ENCODE assay signal across 11 mouse cellular contexts in the genomic region with DNA sequence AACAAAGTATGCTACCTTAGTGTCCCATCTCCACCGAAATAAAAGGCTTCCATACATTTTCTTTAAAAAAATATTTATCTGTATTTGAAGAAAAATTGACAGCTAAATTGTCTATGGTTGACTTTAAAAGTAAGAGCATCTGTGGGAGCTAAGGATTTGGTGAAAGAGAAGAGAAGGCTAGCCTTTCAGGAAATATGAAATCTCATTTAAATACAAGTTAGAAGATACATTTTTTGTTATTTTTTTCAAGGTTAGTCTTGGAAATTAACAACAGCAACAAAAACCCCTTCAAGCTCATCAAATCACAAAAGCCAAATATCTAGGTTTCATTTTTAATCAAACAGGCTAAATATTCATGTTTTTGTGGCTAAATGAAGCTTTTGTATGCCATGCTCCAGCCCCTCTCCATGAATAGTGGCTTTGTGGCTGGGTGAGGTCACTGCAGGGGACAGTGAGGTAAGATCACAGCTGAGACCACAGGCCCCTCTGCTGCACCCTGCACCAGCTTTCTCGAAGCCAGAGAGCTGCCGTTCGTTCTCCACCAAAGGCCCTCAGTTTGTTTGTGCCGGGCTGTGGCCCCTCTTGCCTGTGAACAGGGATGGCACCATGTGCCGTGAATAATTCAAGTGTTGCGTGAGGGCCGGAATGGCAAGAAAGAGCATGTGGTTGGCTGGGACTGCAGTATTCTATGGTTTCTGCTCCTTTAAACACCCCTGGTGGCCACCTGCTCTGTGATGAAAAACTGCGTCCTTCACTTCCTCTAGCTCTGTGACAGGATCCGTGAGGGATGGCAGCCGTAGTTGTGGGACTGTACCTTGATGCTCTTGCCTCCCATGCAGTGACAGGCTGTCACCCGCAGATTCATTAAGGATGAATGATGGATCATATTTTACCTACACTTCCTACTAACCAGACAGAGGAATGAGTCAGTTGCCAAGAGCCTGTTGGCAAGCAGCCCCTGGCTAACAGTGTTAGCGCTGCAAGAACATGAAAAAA.
A peak's percentile ranks its signal among the peaks of the same experiment; 100 is the strongest.
DNase-seq lines count a peak whose midpoint lies in the region; ATAC-seq and TF ChIP-seq lines count a peak whose summit lies in the region.
"Had no signal": no experiment of that assay in that cellular context is flagged by ENCODE, and none has a peak within 500 bp of the region (broad histone marks: within the 10 kb centered on the region; RNA-seq: fewer than 3 reads in every experiment).

No protein-coding gene starts in this region.

- peak; percentile 43 for DNase-seq in left cerebral cortex, adult 11 months (ENCODE audit: low spot score)
- no peak for DNase-seq in left cerebral cortex, postnatal 36 days (ENCODE audit: low spot score in 2 of 2)
- DNase-seq in cerebellum, postnatal 10 days, result peak; percentile 63 to 72
- peak in 1 of 2 experiments; percentile 29 for DNase-seq in layer of hippocampus, adult 2 months (ENCODE audit: low spot score in 2 of 2)
- peak; percentile 28 for DNase-seq in midbrain, postnatal 0 days (ENCODE audit: low spot score)
- no peak for DNase-seq in lung, postnatal 0 days (ENCODE audit: low spot score)
- DNase-seq in kidney, adult 9 months, result no peak
- DNase-seq: kidney, postnatal 14 days; lung, postnatal 10 days; thymus, postnatal 14 days had no signal

- ATAC-seq in midbrain, postnatal 0 days (ENCODE audit: low FRiP score), result no peak
- no peak for ATAC-seq in lung, postnatal 0 days
- no peak for ATAC-seq in intestine, embryonic 16.5 days

- peaks cover 6% of the 10 kb centered on the region; the same call in 1 of the 2 replicates for H3K4me1 ChIP-seq in midbrain, postnatal 0 days (ENCODE audit: insufficient read depth, low read length)
- H3K4me1 ChIP-seq in lung, postnatal 0 days (ENCODE audit: insufficient read depth, low read depth, low read length), result no peaks in the 10 kb centered on the region
- no peaks in the 10 kb centered on the region for H3K4me1 ChIP-seq in intestine, embryonic 16.5 days (ENCODE audit: control insufficient read depth, insufficient read depth, low read length)

- H3K4me2 ChIP-seq in midbrain, postnatal 0 days (ENCODE audit: low read depth, low read length, poor library complexity, severe bottlenecking), result no peak overlapping the region
- no peak overlapping the region for H3K4me2 ChIP-seq in lung, postnatal 0 days (replicated peaks; ENCODE audit: low read depth, low read length)
- H3K4me2 ChIP-seq in intestine, embryonic 16.5 days (ENCODE audit: low read depth, low read length), result no peak overlapping the region

- H3K36me3 ChIP-seq in midbrain, postnatal 0 days (ENCODE audit: insufficient read depth, low read length), result no peaks in the 10 kb centered on the region
- no peaks in the 10 kb centered on the region for H3K36me3 ChIP-seq in lung, postnatal 0 days (ENCODE audit: insufficient read depth, low read length)
- no peaks in the 10 kb centered on the region for H3K36me3 ChIP-seq in intestine, embryonic 16.5 days (ENCODE audit: control insufficient read depth, insufficient read depth, low read length)

- H3K4me3 ChIP-seq in layer of hippocampus, adult 2 months, result no peak overlapping the region
- no peak overlapping the region for H3K4me3 ChIP-seq in midbrain, postnatal 0 days (ENCODE audit: low read depth, low read length)
- no peak overlapping the region for H3K4me3 ChIP-seq in lung, postnatal 0 days (ENCODE audit: low read depth, low read length)
- no peak overlapping the region for H3K4me3 ChIP-seq in intestine, embryonic 16.5 days (ENCODE audit: low read length)

- no peaks in the 10 kb centered on the region for H3K27me3 ChIP-seq in midbrain, postnatal 0 days (ENCODE audit: insufficient read depth, low read length)
- no peaks in the 10 kb centered on the region for H3K27me3 ChIP-seq in lung, postnatal 0 days (replicated peaks; ENCODE audit: insufficient read depth, low read length)
- no peaks in the 10 kb centered on the region for H3K27me3 ChIP-seq in intestine, embryonic 16.5 days (replicated peaks; ENCODE audit: control insufficient read depth, insufficient read depth, low read length)

- no peak overlapping the region for H3K9ac ChIP-seq in midbrain, postnatal 0 days (replicated peaks; ENCODE audit: low read length, poor library complexity, severe bottlenecking)
- H3K9ac ChIP-seq in lung, postnatal 0 days (replicated peaks; ENCODE audit: low read depth), result no peak overlapping the region
- no peak overlapping the region for H3K9ac ChIP-seq in intestine, embryonic 16.5 days (ENCODE audit: low read depth, low read length)

- H3K27ac ChIP-seq in layer of hippocampus, adult 2 months, result peak overlapping the region; percentile 72
- 0 out of 2 replicates have a peak overlapping the region, but pooled peaks have one; percentile 12 for H3K27ac ChIP-seq in midbrain, postnatal 0 days (ENCODE audit: low read depth, low read length)
- no peak overlapping the region for H3K27ac ChIP-seq in lung, postnatal 0 days (ENCODE audit: low read length)
- H3K27ac ChIP-seq in intestine, embryonic 16.5 days (ENCODE audit: low read length), result no peak overlapping the region

- H3K9me3 ChIP-seq in midbrain, postnatal 0 days (ENCODE audit: low read length), result no peaks in the 10 kb centered on the region
- no peaks in the 10 kb centered on the region for H3K9me3 ChIP-seq in lung, postnatal 0 days (ENCODE audit: low read length)
- no peaks in the 10 kb centered on the region for H3K9me3 ChIP-seq in intestine, embryonic 16.5 days (ENCODE audit: control insufficient read depth, low read length)

- 69% methylated on average over 13 of the region's 13 CpGs for WGBS in midbrain, postnatal 0 days
- 67% methylated on average over 13 of the region's 13 CpGs for WGBS in lung, postnatal 0 days
- 67% methylated on average over 13 of the region's 13 CpGs for WGBS in intestine, embryonic 16.5 days

- peak; percentile 18 for TF ChIP-seq CTCF in layer of hippocampus, adult 2 months (conservative IDR thresholded peaks at IDR 0.05)
- TF ChIP-seq CTCF in midbrain, postnatal 0 days (IDR thresholded peaks at IDR 0.05), result peak; percentile 15; the same call in 1 of the 2 replicates
- TF ChIP-seq CTCF in lung, postnatal 0 days (IDR thresholded peaks at IDR 0.05), result no peak

- no peak for TF ChIP-seq EP300 in lung, postnatal 0 days (IDR thresholded peaks at IDR 0.05)

- intact Hi-C loops in left cerebral cortex, postnatal 36 days (cut with DNase I), result no loop called here

Comparison
In these comparisons a context has a peak if more than half of its experiments do, and no peak if none do; other contexts are left out.
1. DNase-seq: peak in left cerebral cortex, adult 11 months (single experiment), cerebellum, postnatal 10 days (2 of 2) and midbrain, postnatal 0 days (single experiment); none in left cerebral cortex, postnatal 36 days (0 of 2), lung, postnatal 0 days (single experiment) and kidney, adult 9 months (single experiment).
2. H3K27ac ChIP-seq: peak in layer of hippocampus, adult 2 months (single experiment) and midbrain, postnatal 0 days (single experiment); none in lung, postnatal 0 days (single experiment) and intestine, embryonic 16.5 days (single experiment).